Mouse (Mus musculus) forebrain, embryonic 11.5 days (tissue): Measurements from ENCODE around the gene Igf2bp3. TPM values are rescaled to one million over a fixed set of nuclear protein-coding genes. Genes with fewer than 3 reads are reported as not detected.

Experiments
- ATAC-seq: fragments of 200-750 bp; cut with Nextera tagmentation; replicated peaks from 2 replicates; pipeline ENCODE4 v1.8.0; 2017; ENCODE audit warnings: moderate TSS enrichment; ENCODE audit not compliant: low FRiP score
- DNase-seq: peaks from one replicate; pipeline ENCODE4 v3.0.0-alpha.2; 2017; ENCODE audit warnings: low spot score
- H3K27ac ChIP-seq: fragments of 300-500 bp; sonication (generic); 2 replicates; pipeline ENCODE4 v1.5.1; 2014; ENCODE audit warnings: low read depth, low read length
- H3K27me3 ChIP-seq: fragments of 300-500 bp; sonication (generic); 2 replicates; pipeline ENCODE4 v1.6.1; 2014; ENCODE audit warnings: mild to moderate bottlenecking, low read length, mixed read lengths; ENCODE audit not compliant: control insufficient read depth, insufficient read depth
- H3K36me3 ChIP-seq: fragments of 300-500 bp; sonication (generic); 2 replicates; pipeline ENCODE4 v1.6.1; 2014; ENCODE audit warnings: mild to moderate bottlenecking, low read length, moderate library complexity, mixed read lengths; ENCODE audit not compliant: control insufficient read depth, insufficient read depth
- H3K4me1 ChIP-seq: fragments of 300-500 bp; sonication (generic); replicated peaks from 2 replicates; pipeline ENCODE4 v1.6.1; 2014; ENCODE audit warnings: low read length, mixed read lengths; ENCODE audit not compliant: control insufficient read depth, insufficient read depth
- H3K4me2 ChIP-seq: fragments of 300-500 bp; sonication (generic); 2 replicates; pipeline ENCODE4 v1.6.1; 2014; ENCODE audit warnings: low read depth, mild to moderate bottlenecking, low read length, moderate library complexity, mixed read lengths; ENCODE audit not compliant: severe bottlenecking
- H3K4me3 ChIP-seq: fragments of 300-500 bp; sonication (generic); 2 replicates; pipeline ENCODE4 v1.5.1; 2014; ENCODE audit warnings: low read depth, low read length
- H3K9ac ChIP-seq: fragments of 300-500 bp; sonication (generic); 2 replicates; pipeline ENCODE4 v1.6.1; 2014; ENCODE audit warnings: low read length
- H3K9me3 ChIP-seq: fragments of 300-500 bp; sonication (generic); 2 replicates; pipeline ENCODE4 v1.6.1; 2016; ENCODE audit warnings: low read length, mixed read lengths; ENCODE audit not compliant: control insufficient read depth
- WGBS: fragments of 180-500 bp; shearing (Covaris S2); extraction: QIAGEN DNeasy Blood & Tissue Kit; methylation state at CpG from one replicate; pipeline ENCODE4 v1.1.7; 2014; 5-methylcytosine and 5-hydroxymethylcytosine counted together
- polyA plus RNA-seq: library from polyadenylated mRNA; unstranded; fragments of >200 nt; fragmentation: Nextera tagmentation; extraction: Ambion mirVana; gene quantifications from 2 replicates; pipeline ENCODE4 v1.2.1, GENCODE M21; 2014

Gene Igf2bp3
- polyA plus RNA-seq, 1 experiment from 2014 or later: 132 TPM

DNA sequence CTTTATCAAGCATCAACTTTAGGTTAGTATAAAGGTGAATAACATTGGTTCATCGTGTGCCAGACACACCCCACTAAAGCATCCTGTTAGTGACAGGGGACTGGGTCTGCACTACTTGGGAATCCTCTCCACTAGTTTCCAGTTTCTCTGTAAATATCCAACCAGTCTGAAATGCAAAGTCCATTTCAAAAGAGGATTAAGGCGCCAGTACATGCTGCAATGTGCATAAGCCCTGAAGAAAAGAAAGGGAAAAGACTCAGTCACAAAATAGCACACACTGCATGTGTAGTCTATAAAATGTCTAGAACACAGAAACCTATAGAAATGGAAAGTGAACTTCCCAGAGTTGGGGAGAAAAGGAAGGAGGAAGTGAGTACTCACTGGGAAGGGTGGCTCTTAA, 68.3 kb downstream of the Igf2bp3 start:
- no peak overlapping the region for H3K4me2 ChIP-seq
- no peaks in the 10 kb centered on the region for H3K36me3 ChIP-seq
- no peak for DNase-seq
- whole genome bisulfite sequencing: 71% methylated on average over 2 of the region's 2 CpGs
- no peak overlapping the region for H3K27ac ChIP-seq
- no peaks in the 10 kb centered on the region for H3K9me3 ChIP-seq
- H3K4me1 ChIP-seq: 0 out of 2 replicates have a peak, but pooled peaks cover 2% of the 10 kb centered on the region
- H3K9ac ChIP-seq: no peak overlapping the region
- no peaks in the 10 kb centered on the region for H3K27me3 ChIP-seq
- no peak for ATAC-seq
- H3K4me3 ChIP-seq: no peak overlapping the region

DNA sequence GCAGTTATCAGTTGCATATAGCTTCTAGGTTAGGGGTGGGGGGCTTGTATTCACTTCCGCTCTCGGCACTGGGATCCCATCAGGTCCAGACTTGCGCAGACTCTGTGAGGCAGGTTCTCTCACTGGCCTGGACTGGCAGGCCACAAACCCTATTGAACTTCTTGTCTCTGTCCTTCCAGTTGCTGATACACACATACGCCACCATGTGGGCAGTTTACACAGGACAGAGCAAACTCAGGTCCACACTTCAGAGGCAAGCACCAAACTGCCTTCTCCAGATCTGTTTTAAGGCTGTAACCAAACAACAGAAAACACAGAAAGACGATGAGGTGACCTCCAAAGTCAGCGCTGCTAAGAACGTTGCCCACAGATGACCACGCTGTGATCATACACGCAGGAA, 72.3 kb downstream of the Igf2bp3 start:
- 88% methylated on average over 9 of the region's 9 CpGs for WGBS
- Histone ChIP-seq H3K27me3 (no peaks in the 10 kb centered on the region), H3K4me3 (no peak overlapping the region), H3K9me3 (no peaks in the 10 kb centered on the region), H3K4me1 (0 out of 2 replicates have a peak, but pooled peaks cover 2% of the 10 kb centered on the region), H3K27ac (no peak overlapping the region), H3K4me2 (no peak overlapping the region), H3K9ac (no peak overlapping the region), H3K36me3 (no peaks in the 10 kb centered on the region)
- no peak for ATAC-seq
- no peak for DNase-seq

DNA sequence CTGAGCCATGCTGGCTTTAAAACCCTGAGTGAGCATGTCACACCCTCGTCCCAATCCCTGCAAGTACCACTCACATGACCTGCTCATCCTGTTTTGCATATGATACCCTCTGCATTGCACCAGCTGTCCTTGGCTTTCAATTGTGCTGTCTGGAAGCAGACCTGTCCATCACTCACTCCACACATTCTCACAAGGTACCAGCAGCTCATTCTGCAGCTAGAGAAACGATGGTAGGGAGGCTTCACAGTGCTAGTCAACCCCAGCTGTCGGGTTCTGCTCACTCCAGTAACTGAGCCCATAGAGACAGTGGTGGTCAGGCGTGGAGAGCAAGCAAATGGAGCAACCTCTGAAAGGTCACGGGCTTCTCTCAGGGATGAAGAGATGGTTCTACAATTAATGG, 73.6 kb downstream of the Igf2bp3 start:
- Histone ChIP-seq H3K4me1 (0 out of 2 replicates have a peak, but pooled peaks cover 2% of the 10 kb centered on the region), H3K36me3 (no peaks in the 10 kb centered on the region), H3K4me3 (no peak overlapping the region), H3K27me3 (no peaks in the 10 kb centered on the region), H3K9ac (no peak overlapping the region), H3K27ac (no peak overlapping the region), H3K9me3 (no peaks in the 10 kb centered on the region), H3K4me2 (no peak overlapping the region)
- 78% methylated on average over 5 of the region's 5 CpGs for WGBS
- ATAC-seq: no peak
- no peak for DNase-seq

DNA sequence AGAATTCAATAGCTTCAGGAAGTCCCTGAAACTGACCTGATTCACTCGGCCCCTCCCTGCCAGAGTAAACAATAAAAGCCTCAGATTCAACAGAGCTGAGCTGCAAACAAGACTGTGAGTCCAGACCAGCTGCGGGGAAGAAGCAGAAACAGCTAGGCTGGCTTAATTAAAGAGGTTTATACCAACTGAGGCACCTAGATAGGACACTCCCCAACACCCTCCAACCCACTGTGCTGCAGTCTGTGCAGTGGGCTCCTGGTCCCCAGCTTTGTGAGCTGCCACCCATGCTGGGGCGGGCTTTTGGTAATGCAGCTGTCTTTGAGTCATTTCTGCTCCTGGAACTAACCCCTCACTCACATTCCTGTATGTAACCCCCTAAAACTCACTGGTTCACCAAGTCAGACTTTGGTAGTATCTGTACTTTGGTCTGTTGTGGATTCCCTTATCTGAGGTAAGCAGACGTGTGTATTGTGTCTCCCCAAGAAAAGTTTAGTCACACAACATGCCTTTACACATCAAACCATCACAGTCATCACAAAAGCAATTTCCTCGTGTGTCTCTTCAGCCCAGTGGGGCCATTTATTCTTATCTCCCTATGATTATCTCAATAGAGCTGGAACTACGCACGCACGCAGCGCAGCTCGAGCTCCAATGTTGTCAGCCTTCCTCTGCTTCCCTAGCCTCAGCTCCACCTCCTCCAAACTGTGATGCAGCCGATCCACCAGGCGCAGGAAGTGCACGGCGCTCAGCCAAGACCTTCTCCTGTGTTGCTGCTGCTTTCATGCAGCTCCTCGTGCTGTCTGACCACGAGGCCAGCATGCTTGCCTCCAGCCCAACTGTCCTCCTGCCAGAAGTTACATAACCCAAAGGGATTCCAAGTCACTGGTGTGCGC, 76.4 kb downstream of the Igf2bp3 start:
- Histone ChIP-seq H3K9me3 (no peaks in the 10 kb centered on the region), H3K4me2 (no peak overlapping the region), H3K4me1 (0 out of 2 replicates have a peak, but pooled peaks cover under 1% of the 10 kb centered on the region), H3K36me3 (no peaks in the 10 kb centered on the region), H3K9ac (no peak overlapping the region), H3K4me3 (no peak overlapping the region), H3K27ac (no peak overlapping the region), H3K27me3 (no peaks in the 10 kb centered on the region)
- 86% methylated on average over 17 of the region's 17 CpGs for WGBS
- no peak for DNase-seq
- no peak for ATAC-seq

DNA sequence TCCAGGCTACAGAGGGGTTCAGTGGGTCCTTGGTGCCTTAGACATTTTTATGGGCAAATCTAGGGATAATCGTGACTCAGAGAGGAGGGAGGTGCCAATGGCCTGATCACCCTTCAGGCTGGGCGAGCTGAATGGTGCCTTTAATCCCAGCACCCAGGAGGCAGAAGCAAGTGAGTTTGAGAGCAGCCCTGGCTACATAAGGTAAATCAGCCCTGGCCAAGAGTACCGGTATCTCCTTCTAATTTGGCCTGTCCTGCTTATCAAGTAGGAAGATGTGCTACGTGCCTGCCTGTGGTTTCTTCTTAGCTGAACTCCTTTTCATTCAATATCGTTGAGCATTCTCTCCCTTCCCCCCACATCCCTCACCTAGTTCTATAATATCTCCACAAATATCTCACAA, 78.0 kb downstream of the Igf2bp3 start:
- ATAC-seq: no peak
- Histone ChIP-seq H3K4me1 (peaks cover 3% of the 10 kb centered on the region; the same call in 1 of the 2 replicates), H3K36me3 (no peaks in the 10 kb centered on the region), H3K4me2 (no peak overlapping the region), H3K27ac (no peak overlapping the region), H3K9me3 (no peaks in the 10 kb centered on the region), H3K9ac (no peak overlapping the region), H3K27me3 (no peaks in the 10 kb centered on the region), H3K4me3 (no peak overlapping the region)
- WGBS: 70% methylated on average over 5 of the region's 5 CpGs
- DNase-seq: no peak

DNA sequence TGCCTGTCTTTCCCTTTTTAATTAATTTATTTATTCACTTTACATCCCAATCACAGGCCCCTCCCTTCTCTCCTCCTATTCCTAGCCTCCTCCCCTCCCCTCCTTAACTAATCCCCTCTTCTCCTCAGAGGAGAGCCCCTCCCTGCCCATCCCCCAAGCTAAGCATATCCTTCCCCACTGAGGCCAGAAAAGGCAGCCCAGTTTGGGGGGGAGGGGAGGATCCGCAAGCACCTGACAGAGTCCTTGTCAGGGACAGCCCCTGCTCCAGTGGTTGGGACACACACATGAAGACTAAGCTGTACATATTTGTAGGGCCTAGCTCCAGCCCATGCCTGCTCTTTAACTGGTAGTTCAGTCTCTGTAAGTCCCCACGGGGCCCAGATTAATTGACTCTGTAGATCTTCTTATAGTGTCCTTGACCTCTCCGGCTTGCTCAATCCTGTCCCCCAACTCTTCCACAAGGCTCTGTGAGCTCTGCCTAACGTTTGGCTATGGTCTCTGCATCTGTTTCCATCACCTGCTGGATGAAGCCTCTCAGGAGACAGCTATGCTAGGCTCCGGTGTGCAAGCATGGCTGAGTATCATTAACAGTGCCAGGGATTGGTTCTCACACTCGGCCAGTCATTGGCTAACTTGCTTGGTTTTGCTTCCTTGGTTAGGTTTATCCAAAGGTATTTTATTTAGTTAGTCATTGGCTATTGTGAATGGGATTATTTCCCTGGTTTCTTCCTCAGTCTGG, 82.2 kb downstream of the Igf2bp3 start:
- Histone ChIP-seq H3K36me3 (no peaks in the 10 kb centered on the region; the same call in 1 of the 2 replicates), H3K4me1 (peaks cover 3% of the 10 kb centered on the region; the same call in 1 of the 2 replicates), H3K9me3 (no peaks in the 10 kb centered on the region), H3K4me2 (no peak overlapping the region), H3K4me3 (no peak overlapping the region), H3K9ac (peak overlapping the region; percentile 35; the same call in 1 of the 2 replicates), H3K27me3 (no peaks in the 10 kb centered on the region), H3K27ac (no peak overlapping the region)
- peak; percentile 24; the same call in 1 of the 2 replicates for ATAC-seq
- DNase-seq: no peak
- WGBS: 37% methylated on average over 6 of the region's 6 CpGs

DNA sequence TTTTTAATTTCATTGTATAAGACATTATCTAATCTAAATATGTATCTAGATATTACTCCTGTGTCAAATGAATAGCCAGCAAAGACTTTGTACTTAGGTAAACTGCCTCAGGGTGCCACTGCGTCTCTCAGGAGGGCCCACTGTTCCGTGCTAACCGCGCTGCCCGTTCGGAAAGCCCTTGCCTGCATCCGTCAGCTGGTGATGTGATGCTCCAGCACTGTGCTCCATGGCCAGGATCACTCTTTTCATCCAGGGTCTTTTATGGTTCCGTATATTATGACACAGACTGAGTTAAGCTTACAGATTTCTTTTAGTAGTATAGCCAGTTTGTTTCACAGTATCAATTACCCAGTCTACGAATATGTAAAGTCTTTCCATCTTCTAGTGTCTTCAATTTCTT, 82.9 kb downstream of the Igf2bp3 start:
- no peak for DNase-seq
- Histone ChIP-seq H3K9ac (no peak overlapping the region), H3K4me2 (no peak overlapping the region), H3K36me3 (no peaks in the 10 kb centered on the region; the same call in 1 of the 2 replicates), H3K9me3 (no peaks in the 10 kb centered on the region), H3K4me1 (peaks cover 3% of the 10 kb centered on the region; the same call in 1 of the 2 replicates), H3K27ac (no peak overlapping the region), H3K27me3 (no peaks in the 10 kb centered on the region), H3K4me3 (no peak overlapping the region)
- no peak for ATAC-seq
- WGBS: 72% methylated on average over 9 of the region's 9 CpGs

DNA sequence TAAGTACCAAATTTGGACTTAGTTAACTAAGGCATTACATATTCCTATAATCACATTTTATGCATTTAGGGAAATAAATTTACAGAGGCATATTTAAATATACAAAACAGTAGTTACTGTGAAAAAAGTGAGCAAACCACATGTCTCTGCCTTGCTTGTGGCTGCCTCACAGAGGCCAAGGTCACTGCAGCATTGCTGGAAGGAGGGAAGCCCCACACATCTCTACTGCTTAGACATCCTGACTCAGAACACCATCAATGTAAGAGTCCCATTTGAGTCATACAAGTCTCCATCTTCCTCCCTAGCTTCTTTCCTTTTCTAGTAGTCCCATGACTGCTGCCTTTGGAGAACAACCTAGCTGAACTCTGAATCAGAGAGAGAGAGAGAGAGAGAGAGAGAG, 84.4 kb downstream of the Igf2bp3 start:
- peaks cover 3% of the 10 kb centered on the region; the same call in 1 of the 2 replicates for H3K4me1 ChIP-seq
- H3K4me3 ChIP-seq: no peak overlapping the region
- H3K27ac ChIP-seq: no peak overlapping the region
- ATAC-seq (no peak), DNase-seq (no peak)
- no peaks in the 10 kb centered on the region; the same call in 1 of the 2 replicates for H3K36me3 ChIP-seq
- H3K9me3 ChIP-seq: no peaks in the 10 kb centered on the region
- no peak overlapping the region for H3K9ac ChIP-seq
- no peak overlapping the region for H3K4me2 ChIP-seq
- H3K27me3 ChIP-seq: no peaks in the 10 kb centered on the region
